Mouse (Mus musculus): ENCODE data around the gene Tmem161a. TPM values are rescaled to one million over a fixed set of nuclear protein-coding genes. Genes with fewer than 3 reads are reported as not detected.

Gene Tmem161a
- polyA plus RNA-seq, 1 experiment from 2014 or later = 31.2 TPM

DNA sequence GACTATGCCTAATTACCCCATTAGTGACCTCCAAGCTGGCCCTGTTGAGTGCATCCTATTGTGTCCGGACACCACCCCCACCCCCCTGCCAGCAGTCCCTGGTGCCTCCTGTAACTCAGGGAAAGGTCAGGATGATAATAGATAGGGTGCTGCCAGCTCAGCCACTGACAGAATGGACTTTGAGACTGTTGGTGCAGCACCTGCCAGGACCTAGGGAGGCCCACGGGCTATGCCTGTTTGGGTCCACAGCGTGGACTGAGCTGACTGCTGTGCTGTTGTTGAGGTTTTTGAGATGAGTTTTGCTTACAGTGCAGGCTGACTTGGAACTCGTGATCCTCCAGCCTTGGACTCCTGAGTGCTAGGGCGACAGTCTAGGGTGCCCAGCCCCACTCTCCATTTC lies 21.1 kb downstream of the Tmem161a start:
- Histone ChIP-seq H3K27ac (replicated peaks; ENCODE audit: low read depth, low read length) (no peak overlapping the region), H3K4me3 (replicated peaks; ENCODE audit: low read depth, low read length) (no peak overlapping the region), H3K36me3 (ENCODE audit: control insufficient read depth, insufficient read depth, low read length) (no peaks in the 10 kb centered on the region), H3K9ac (replicated peaks; ENCODE audit: low read length) (no peak overlapping the region), H3K27me3 (ENCODE audit: control insufficient read depth, insufficient read depth, low read length) (no peaks in the 10 kb centered on the region), H3K9me3 (ENCODE audit: control insufficient read depth, low read length) (no peaks in the 10 kb centered on the region), H3K4me1 (ENCODE audit: control insufficient read depth, insufficient read depth, low read length) (no peaks in the 10 kb centered on the region), H3K4me2 (ENCODE audit: low read length) (no peak overlapping the region)
- DNase-seq (no peak), ATAC-seq (ENCODE audit: low FRiP score, low TSS enrichment) (no peak)
- WGBS = 67% methylated on average over 5 of the region's 5 CpGs

DNA sequence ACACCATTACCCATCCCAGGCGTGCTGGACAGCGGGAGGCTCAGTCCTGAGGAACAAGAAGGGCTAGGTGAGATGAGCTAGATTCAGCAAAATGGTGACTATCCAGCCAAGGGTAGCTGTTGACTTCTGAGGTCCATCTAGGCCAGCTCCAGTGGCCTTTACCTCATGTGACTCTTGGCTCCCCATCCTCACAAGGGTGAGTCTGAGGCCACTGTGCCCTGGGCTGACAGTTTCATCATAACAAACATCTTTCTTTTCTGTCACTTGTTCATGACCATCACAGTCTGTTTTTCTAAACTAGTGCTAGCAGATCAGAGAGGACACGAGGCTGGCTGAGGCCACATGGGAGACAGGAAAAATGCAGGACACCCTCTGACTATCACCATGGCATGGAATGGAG lies 22.0 kb downstream of the Tmem161a start:
- Histone ChIP-seq H3K27me3 (ENCODE audit: control insufficient read depth, insufficient read depth, low read length) (no peaks in the 10 kb centered on the region), H3K9me3 (ENCODE audit: control insufficient read depth, low read length) (no peaks in the 10 kb centered on the region), H3K9ac (replicated peaks; ENCODE audit: low read length) (no peak overlapping the region), H3K36me3 (ENCODE audit: control insufficient read depth, insufficient read depth, low read length) (no peaks in the 10 kb centered on the region), H3K27ac (replicated peaks; ENCODE audit: low read depth, low read length) (no peak overlapping the region), H3K4me1 (ENCODE audit: control insufficient read depth, insufficient read depth, low read length) (no peaks in the 10 kb centered on the region), H3K4me3 (replicated peaks; ENCODE audit: low read depth, low read length) (no peak overlapping the region), H3K4me2 (ENCODE audit: low read length) (no peak overlapping the region)
- no peak for DNase-seq
- 88% methylated on average over 3 of the region's 3 CpGs for WGBS
- no peak for ATAC-seq (ENCODE audit: low FRiP score, low TSS enrichment)

DNA sequence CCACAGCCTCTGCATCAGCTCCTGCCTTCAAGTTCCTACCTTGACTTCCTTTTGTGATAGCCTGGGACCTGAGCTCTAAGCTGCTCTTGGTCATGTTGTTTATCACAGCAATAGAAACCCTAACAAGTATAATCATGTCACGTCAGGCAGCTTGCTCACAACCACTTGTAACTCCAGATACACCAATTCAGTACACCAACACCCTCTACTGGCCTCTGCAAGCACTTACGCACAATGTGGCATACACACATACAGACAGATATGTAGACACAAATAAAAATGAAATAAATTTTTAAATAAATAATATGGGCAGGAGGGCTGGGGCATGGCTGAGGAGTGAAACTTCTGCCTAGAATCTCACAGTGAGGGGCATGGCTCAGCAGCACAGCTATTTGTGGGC lies 23.6 kb downstream of the Tmem161a start:
- Histone ChIP-seq H3K9ac (replicated peaks; ENCODE audit: low read length) (no peak overlapping the region), H3K4me3 (replicated peaks; ENCODE audit: low read depth, low read length) (no peak overlapping the region), H3K4me1 (ENCODE audit: control insufficient read depth, insufficient read depth, low read length) (no peaks in the 10 kb centered on the region), H3K36me3 (ENCODE audit: control insufficient read depth, insufficient read depth, low read length) (no peaks in the 10 kb centered on the region), H3K27ac (replicated peaks; ENCODE audit: low read depth, low read length) (no peak overlapping the region), H3K9me3 (ENCODE audit: control insufficient read depth, low read length) (no peaks in the 10 kb centered on the region), H3K4me2 (ENCODE audit: low read length) (no peak overlapping the region), H3K27me3 (ENCODE audit: control insufficient read depth, insufficient read depth, low read length) (no peaks in the 10 kb centered on the region)
- DNase-seq (no peak), ATAC-seq (ENCODE audit: low FRiP score, low TSS enrichment) (no peak)
- WGBS = 74% methylated on average over 2 of the region's 2 CpGs

DNA sequence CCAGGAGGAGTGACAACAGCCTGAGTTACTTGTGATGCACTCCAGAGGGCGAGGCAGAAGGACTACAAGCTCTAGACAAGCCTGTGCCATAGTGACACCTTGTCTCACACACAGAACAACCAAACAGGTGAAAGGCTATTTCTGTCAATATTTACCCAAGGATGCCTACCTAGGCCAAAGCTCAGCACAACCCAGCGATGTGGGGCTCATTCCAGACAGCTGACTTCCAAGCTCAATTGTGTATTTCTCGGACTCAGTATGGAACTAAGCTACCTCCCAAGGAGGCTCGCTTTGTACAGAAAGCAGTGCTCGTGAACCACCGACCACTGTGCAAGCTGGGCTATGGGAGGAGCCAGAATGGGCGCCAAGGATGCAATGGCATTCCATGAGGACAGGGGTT lies 25.4 kb downstream of the Tmem161a start:
- no peak for ATAC-seq (ENCODE audit: low FRiP score, low TSS enrichment)
- Histone ChIP-seq H3K9ac (replicated peaks; ENCODE audit: low read length) (no peak overlapping the region), H3K27ac (replicated peaks; ENCODE audit: low read depth, low read length) (no peak overlapping the region), H3K27me3 (ENCODE audit: control insufficient read depth, insufficient read depth, low read length) (no peaks in the 10 kb centered on the region), H3K9me3 (ENCODE audit: control insufficient read depth, low read length) (no peaks in the 10 kb centered on the region), H3K36me3 (ENCODE audit: control insufficient read depth, insufficient read depth, low read length) (no peaks in the 10 kb centered on the region), H3K4me3 (replicated peaks; ENCODE audit: low read depth, low read length) (no peak overlapping the region), H3K4me1 (ENCODE audit: control insufficient read depth, insufficient read depth, low read length) (no peaks in the 10 kb centered on the region), H3K4me2 (ENCODE audit: low read length) (no peak overlapping the region)
- WGBS = 48% methylated on average over 7 of the region's 7 CpGs
- no peak for DNase-seq

DNA sequence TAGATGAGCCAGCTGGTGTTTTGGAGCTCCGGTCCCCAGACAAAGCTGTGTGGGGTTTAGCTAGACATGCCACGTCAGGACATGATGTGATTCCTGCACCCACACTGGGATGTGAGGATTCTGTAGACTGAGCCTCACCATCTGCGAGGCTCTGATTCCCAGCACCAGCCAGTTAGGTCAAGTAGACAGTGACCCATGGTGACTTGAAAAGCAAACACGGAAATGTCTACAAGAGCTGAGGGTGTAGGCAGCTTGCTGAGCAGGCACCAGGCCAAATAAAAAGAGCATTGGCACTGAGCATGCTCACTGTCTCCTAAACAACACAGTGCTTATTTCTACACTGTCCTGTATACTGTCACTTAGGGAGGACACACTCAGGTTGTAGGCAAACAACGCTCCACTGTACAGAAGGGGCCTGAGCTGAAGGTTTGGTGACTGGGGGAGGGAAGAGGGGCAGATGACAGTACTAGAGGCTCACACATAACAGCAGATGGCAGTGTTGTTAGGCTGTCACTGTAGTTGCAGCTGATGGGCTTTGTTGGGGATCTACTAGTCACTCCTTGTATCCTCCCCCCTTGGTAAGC lies 28.0 kb downstream of the Tmem161a start:
- Histone ChIP-seq H3K4me1 (ENCODE audit: control insufficient read depth, insufficient read depth, low read length) (no peaks in the 10 kb centered on the region), H3K9ac (replicated peaks; ENCODE audit: low read length) (no peak overlapping the region), H3K27me3 (ENCODE audit: control insufficient read depth, insufficient read depth, low read length) (no peaks in the 10 kb centered on the region), H3K27ac (replicated peaks; ENCODE audit: low read depth, low read length) (no peak overlapping the region), H3K4me3 (replicated peaks; ENCODE audit: low read depth, low read length) (no peak overlapping the region), H3K4me2 (ENCODE audit: low read length) (no peak overlapping the region), H3K9me3 (ENCODE audit: control insufficient read depth, low read length) (no peaks in the 10 kb centered on the region), H3K36me3 (ENCODE audit: control insufficient read depth, insufficient read depth, low read length) (no peaks in the 10 kb centered on the region)
- ATAC-seq (ENCODE audit: low FRiP score, low TSS enrichment) = no peak
- DNase-seq = peak; percentile 24
- WGBS = 77% methylated on average over 5 of the region's 5 CpGs

DNA sequence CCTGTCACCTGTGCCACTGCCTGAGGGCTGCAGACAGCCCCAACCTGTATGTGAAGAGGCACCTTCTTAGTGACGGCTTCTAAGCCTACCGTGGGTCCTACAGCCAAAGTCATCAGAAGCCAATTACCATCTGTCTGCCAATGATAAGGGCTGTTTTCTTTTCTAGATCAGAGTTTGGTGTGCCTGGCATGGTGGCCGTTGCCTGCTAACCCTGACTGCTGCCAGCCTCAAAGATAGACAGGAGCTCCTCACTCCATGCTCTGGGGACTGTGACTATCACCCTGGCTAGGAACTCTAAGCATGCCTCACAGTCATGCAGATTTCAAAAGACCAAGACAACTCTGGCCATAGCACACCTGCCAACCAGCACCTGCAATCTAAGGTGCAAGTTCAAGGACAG lies 29.3 kb downstream of the Tmem161a start:
- H3K36me3 ChIP-seq (ENCODE audit: control insufficient read depth, insufficient read depth, low read length) = no peaks in the 10 kb centered on the region
- ATAC-seq (ENCODE audit: low FRiP score, low TSS enrichment) = no peak
- WGBS = 90% methylated on average over 3 of the region's 3 CpGs
- DNase-seq = no peak
- no peaks in the 10 kb centered on the region for H3K27me3 ChIP-seq (ENCODE audit: control insufficient read depth, insufficient read depth, low read length)
- no peak overlapping the region for H3K4me2 ChIP-seq (ENCODE audit: low read length)
- H3K4me3 ChIP-seq (replicated peaks; ENCODE audit: low read depth, low read length) = no peak overlapping the region
- H3K27ac ChIP-seq (replicated peaks; ENCODE audit: low read depth, low read length) = no peak overlapping the region
- no peaks in the 10 kb centered on the region for H3K4me1 ChIP-seq (ENCODE audit: control insufficient read depth, insufficient read depth, low read length)
- H3K9ac ChIP-seq (replicated peaks; ENCODE audit: low read length) = no peak overlapping the region
- no peaks in the 10 kb centered on the region for H3K9me3 ChIP-seq (ENCODE audit: control insufficient read depth, low read length)

DNA sequence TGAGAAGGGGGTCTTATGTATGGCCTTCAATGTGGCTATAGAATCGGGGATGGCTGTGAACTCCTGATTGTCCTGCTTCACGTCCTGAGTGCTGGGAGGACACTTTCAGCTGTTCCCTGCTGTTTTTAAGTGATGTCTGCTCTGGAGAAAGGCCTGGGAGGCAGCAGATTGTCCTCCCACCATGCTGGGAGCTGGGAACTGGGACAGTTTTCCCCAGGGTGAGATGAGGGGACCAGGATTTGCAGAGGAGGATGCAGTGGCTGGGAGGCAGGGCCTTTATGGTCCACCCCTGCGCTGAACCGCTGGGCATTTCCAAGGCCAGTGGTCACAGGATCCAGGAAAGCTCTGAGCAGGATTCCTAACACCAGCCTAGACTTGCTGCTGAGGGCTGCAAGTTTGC lies 30.9 kb downstream of the Tmem161a start:
- Histone ChIP-seq H3K9me3 (ENCODE audit: control insufficient read depth, low read length) (no peaks in the 10 kb centered on the region), H3K27me3 (ENCODE audit: control insufficient read depth, insufficient read depth, low read length) (no peaks in the 10 kb centered on the region), H3K36me3 (ENCODE audit: control insufficient read depth, insufficient read depth, low read length) (no peaks in the 10 kb centered on the region), H3K9ac (replicated peaks; ENCODE audit: low read length) (no peak overlapping the region), H3K4me3 (replicated peaks; ENCODE audit: low read depth, low read length) (no peak overlapping the region), H3K27ac (replicated peaks; ENCODE audit: low read depth, low read length) (no peak overlapping the region), H3K4me1 (ENCODE audit: control insufficient read depth, insufficient read depth, low read length) (no peaks in the 10 kb centered on the region), H3K4me2 (ENCODE audit: low read length) (no peak overlapping the region)
- no peak for ATAC-seq (ENCODE audit: low FRiP score, low TSS enrichment)
- 69% methylated on average over 4 of the region's 4 CpGs for WGBS
- DNase-seq = no peak

DNA sequence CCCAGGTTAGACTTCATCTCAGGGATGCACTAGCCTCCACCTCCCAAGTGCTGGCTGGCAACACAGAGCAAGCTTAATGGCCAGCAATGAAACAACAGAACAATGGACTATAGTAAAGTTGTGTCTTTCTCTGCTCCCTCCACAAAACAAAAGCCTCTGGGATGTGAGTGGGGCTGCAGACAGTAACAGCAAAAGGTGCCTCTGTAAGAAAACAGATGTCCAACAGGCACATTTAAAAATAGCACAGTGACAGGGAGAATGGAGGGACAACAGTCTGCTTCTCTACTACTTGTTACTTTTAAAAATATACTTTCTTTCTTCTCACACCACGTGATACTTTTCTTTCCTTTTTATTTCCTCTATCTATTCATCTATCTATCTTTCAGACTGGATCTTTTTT lies 32.6 kb downstream of the Tmem161a start:
- no peak overlapping the region for H3K4me3 ChIP-seq (replicated peaks; ENCODE audit: low read depth, low read length)
- H3K27me3 ChIP-seq (ENCODE audit: control insufficient read depth, insufficient read depth, low read length) = no peaks in the 10 kb centered on the region
- no peak overlapping the region for H3K4me2 ChIP-seq (ENCODE audit: low read length)
- H3K27ac ChIP-seq (replicated peaks; ENCODE audit: low read depth, low read length) = no peak overlapping the region
- no peak overlapping the region for H3K9ac ChIP-seq (replicated peaks; ENCODE audit: low read length)
- H3K9me3 ChIP-seq (ENCODE audit: control insufficient read depth, low read length) = no peaks in the 10 kb centered on the region
- no peaks in the 10 kb centered on the region for H3K4me1 ChIP-seq (ENCODE audit: control insufficient read depth, insufficient read depth, low read length)
- 59% methylated on average over 1 of the region's 1 CpGs for WGBS
- DNase-seq = no peak
- H3K36me3 ChIP-seq (ENCODE audit: control insufficient read depth, insufficient read depth, low read length) = no peaks in the 10 kb centered on the region
- ATAC-seq (ENCODE audit: low FRiP score, low TSS enrichment) = no peak

DNA sequence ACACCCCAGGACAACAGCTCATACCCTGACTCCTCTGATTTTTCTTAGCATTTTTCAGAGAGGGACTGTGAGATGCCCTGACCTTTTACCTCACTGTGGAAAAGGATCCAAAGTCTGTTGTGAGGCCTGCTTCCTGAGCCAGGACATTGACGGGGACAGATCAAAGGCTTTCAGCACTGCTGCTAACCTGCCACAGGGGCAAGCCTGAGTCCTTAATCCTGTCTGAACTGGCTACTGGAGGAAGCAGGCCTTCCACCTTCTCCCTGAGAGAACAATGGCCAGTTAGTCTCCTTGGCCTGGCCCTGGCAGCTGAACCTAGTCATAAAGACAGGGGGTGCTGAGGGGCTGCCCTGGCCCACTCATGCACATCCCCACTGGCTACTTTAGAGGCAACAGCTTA lies 36.0 kb downstream of the Tmem161a start:
- Histone ChIP-seq H3K9ac (replicated peaks; ENCODE audit: low read length) (no peak overlapping the region), H3K9me3 (ENCODE audit: control insufficient read depth, low read length) (no peaks in the 10 kb centered on the region), H3K4me2 (ENCODE audit: low read length) (no peak overlapping the region), H3K4me3 (replicated peaks; ENCODE audit: low read depth, low read length) (no peak overlapping the region), H3K27ac (replicated peaks; ENCODE audit: low read depth, low read length) (no peak overlapping the region), H3K36me3 (ENCODE audit: control insufficient read depth, insufficient read depth, low read length) (no peaks in the 10 kb centered on the region), H3K27me3 (ENCODE audit: control insufficient read depth, insufficient read depth, low read length) (peaks cover 10% of the 10 kb centered on the region), H3K4me1 (ENCODE audit: control insufficient read depth, insufficient read depth, low read length) (0 out of 2 replicates have a peak, but pooled peaks cover 7% of the 10 kb centered on the region)
- DNase-seq (no peak), ATAC-seq (ENCODE audit: low FRiP score, low TSS enrichment) (no peak)
- WGBS = 16% methylated on average over 1 of the region's 1 CpGs
